Mouse (Mus musculus): Measurements from ENCODE around the gene Sult2b1.

DNA sequence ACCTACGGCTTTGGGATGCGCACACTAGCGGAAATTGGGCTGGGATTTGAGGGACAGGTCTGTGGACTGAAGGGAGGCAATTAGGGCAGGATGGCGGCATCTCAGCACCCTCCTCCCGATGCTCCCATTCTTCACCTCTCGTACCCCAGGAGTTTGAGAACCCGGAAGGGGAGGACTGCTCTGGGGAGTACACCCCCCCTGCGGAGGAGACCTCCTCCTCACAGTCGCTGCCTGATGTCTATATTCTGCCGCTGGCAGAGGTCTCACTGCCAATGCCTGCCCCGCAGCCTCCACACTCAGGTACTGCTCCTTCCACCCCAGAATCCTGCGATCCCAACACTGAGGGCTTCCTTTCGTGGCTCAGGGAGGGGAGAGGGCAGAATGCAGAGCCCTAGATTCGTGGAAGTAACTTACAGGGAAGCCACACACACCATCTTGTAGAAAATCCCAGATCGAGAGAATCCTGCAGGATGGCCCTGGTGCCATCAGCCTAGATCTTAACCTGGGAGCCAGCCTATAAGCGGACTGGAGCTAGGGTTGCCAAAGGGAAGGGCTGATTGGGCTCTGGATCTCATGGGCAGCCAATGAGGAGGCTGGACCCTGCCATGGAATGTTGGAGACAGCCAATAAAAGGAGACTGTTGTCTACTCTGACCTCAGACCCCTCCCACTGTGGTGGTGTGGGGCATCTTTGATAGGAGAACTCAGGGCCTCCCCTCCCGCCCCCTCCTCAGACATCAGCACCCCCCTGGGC is 2.4 kb upstream of the Sult2b1 start:
- TF ChIP-seq GATA1 (IDR thresholded peaks at IDR 0.05; ENCODE audit: low read length) (no peak), TAL1 (IDR thresholded peaks at IDR 0.05; ENCODE audit: low read length) (no peak)
